Mouse (Mus musculus): Measurements from ENCODE around the gene Cadm1.

The Cadm1 gene

DNA sequence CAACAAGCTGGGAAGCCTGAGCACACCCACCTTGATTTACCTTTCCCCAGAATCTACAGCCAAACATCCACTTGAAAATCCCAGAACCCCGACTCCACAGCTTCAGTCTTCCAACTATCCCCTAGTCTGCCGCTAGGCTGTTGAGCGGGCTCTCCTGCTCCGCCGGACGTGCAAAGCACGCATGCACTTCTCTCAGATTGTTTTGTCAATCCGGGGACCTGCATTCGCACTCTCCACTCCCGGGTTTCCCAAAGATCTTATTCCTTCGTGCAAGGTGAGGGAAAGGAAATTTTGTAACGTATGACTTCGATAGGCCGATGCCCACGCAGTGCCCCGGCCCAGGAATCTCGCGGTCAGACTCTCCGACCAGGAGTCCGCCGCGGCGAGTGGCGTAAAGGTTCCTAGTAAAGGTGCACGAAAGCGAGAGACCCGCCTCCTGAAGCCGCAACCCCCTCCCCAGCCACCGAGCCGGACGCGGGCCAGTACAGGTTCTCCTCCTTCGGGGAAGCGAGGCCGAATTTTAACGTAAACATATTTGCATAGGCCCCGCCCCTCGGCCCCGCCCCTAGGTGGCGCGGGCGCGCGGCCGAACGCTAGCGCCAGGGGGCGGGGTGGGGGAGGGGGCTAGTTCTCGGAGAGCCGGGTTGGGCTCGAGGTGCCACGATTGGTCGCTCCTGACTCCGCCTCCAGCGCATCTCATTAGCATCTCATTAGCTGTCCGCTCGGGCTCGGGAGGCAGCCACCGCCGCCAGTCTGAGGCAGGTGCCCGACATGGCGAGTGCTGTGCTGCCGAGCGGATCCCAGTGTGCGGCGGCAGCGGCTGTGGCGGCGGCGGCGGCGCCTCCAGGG, at the start of gene Cadm1:
TSS of gene Cadm1 (plus strand) at position 572 of the 849 bp plus-strand sequence.
- peak; percentile 79 for DNase-seq (ENCODE audit: low read depth)

DNA sequence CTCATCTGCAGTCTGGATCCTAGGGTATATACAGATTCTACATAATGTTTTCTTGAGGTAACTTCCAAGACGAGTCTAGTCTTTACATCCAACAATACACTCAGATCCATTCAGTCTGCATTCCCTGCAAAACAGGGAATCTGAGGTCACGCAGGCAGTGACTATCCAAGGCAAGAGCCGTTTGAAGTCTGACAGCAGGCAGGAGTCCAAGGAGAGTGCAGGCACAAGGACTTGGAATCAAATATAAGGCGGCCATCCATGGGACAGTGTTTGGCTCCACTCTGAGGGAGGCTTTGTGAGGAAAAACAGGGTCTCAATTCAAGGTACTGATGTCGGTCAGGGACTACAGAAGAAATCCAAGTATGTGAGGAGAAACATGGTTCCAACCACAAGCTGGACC, 45.5 kb upstream of the Cadm1 start:
- no peak for DNase-seq (ENCODE audit: low read depth)

DNA sequence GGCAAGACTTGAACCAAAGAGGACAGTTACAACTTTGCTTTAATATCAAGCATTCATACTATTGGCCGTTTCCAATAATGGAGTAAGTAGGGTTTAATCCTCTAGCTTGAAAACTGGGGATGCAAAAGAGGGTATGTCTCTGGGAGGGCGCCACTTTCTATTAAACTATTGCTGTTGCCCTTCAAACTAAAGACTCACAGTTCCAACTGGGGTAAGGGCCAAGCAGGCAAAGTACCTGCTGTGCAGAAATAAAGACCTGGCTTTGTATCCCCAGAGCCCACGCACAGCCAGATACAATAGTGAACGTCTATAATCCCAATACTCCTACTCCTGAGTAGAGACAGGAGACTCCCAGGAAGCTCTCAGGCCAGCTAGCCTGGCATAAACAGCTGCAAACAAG, 44.8 kb upstream of the Cadm1 start:
- DNase-seq (ENCODE audit: low read depth), result no peak

DNA sequence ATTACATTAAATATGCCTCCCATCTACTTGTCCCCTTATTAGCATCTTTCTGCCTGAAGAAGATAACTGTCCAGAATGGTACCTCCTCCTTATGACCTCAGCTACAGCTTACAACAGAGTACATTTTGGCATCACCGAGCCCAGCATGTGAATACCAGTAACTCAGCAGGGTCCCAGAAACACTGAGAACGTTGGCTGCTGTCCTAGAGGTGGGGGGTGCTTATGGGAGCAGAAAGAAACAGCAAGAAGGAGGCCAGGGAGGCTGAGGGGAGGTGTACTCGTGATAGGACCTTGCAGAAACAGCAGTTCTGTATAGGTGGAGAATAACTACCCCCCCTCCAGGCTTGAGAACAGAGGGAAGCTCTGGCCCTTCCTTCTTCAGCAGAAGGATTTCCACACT, 30.2 kb upstream of the Cadm1 start:
- DNase-seq (ENCODE audit: low read depth), result no peak

DNA sequence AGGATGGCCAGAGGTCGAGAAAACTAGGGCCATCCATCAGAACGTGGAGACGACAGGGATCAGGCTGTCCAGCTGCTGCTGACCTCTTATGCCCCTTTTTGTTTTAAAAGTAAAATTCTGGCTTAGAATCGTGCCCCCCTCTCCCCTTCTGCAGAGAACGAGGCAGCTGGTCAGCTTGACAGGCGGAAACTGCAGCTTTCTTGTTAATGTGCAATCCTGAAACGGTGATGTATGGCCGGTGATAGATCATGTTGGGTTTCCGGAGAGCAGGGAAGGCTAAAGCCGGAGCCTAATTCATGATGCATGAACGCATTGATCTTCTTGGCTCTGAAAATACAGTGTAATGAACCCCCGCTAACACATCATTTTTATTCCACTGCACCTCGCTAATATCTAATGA, 24.0 kb upstream of the Cadm1 start:
- no peak for DNase-seq (ENCODE audit: low read depth)

DNA sequence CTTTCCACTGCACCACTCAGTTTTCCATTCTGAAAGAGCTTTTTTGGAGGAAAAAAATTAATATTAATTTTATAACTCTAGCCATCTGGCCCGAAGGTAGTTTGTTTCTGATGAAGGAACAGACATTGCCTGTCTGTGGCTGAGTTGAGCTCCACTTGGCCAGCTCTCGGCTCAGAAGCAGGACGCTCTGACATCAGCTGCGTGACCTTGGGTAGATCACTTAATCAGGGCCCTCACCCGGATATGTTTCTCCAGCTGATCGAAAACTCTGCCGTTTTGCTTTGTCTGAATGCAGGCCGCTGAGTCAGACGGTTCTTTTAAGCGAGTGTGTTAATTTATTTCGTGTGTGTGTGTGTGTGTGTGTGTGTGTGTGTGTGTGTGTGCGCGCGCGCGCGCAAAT, 23.1 kb upstream of the Cadm1 start:
- no peak for DNase-seq (ENCODE audit: low read depth)

DNA sequence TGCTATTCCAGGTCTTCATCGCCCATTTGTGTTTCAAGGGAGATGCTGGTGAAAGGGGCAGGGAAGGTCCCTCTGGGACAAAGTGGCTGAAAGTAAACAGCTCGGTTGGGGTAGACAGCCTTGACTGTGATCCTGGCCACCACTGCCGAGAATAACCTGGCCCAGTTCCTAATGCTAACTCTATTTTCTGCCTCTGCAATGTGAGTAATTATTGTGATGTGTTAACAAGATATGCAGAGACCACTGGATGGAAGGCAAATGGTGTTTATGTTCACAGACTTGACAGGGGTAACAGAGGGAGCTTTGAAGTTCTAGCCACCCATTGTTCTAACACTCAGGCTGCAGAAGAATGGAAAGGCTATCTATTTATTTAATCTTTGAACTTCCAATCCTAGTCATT, 21.9 kb upstream of the Cadm1 start:
- no peak for DNase-seq (ENCODE audit: low read depth)

DNA sequence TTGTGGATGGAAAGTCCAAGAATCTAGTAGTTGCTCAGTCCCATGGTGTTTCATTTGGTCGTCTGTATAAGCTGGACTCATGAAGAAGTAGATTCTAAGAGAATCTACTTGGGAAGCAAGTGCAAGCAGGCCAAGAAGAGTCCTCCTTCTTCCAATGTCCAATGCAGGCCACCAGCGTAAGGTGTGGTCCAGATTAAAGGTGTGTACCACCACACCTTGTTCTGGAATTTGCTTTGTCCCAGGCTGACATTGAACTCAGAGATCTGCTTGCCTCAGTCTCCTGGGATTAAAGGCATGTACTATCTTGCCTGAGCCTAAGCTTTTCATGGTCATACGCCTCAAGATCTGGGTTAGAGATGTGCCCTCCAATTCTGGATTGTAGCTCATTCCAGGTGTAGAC, 17.5 kb upstream of the Cadm1 start:
- DNase-seq (ENCODE audit: low read depth), result no peak

DNA sequence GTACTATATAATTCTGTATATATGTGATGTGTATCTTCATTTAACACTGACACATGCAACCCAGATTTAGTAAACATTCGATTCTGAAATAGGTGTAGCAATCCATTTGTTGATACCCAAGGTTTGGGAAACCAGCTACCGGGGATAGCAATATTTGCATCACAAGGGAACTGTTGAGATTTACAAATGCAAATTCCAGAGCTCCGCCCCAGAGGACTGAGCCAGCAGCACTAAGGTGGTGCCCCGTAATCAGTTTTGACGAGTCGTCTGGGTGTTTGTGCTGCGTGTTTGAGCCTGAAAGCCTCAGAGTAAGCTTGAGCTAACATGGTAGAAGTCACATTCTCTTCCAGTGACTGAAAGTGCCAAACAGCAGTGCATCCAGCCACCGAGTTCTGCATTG, 15.7 kb upstream of the Cadm1 start:
- no peak for DNase-seq (ENCODE audit: low read depth)

DNA sequence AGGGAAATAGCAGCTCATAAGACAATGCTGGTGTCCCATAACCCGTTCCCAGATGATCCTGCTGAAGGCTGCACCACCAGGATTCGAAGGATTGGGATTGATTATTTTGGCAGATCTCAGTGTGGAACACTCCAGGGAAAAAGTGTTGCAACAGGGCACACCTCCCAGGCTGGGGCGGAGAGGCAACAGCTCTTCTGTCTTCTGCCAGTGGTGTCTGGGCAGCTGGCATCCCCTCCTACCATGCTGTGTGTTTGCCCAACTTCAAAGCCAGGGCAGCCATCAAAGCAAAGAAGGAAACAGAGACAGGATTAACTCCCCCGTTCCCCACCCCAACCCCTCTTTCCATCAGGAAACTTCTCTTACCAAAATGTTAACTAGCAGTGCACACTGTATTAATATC, 13.7 kb upstream of the Cadm1 start:
- no peak for DNase-seq (ENCODE audit: low read depth)

DNA sequence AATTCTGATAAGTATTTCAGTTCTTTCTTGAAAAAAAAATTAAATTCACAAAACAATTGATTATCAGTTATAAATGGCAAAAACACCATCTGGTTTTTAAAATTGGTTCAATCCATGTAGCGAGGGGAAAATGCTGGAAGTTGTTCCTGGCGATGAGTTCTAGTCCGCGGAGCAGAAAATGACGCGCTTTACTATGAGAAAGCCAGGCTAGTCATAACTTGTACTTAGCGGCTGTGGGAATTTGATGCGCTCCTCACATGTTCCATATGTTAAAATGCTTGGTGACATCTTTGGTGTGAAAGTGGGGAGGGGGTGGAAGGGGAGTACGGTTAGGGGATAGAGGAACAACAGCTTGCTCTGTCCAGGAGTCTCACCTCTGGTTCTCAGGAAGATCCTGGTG, 2.7 kb upstream of the Cadm1 start:
- no peak for DNase-seq (ENCODE audit: low read depth)

DNA sequence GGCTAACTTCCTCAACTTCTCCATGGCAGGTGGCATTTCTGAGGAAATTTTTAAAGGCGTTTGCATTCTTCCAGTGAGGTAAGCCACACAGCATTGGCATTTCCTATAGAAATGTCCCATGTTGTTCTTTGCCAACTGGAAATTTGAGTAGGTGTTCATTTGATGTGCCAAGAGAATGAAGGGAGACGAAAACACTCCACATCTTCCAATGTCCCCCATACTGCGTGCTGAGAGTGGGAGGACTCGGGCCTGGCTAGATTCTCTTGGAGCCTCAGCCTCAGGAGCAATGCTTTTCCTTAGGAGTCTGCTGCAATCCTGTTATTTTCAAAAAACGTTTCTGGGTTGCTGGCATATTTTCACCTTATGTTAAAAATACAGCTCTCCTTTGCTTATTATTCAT, 2.2 kb upstream of the Cadm1 start:
- DNase-seq (ENCODE audit: low read depth), result no peak

DNA sequence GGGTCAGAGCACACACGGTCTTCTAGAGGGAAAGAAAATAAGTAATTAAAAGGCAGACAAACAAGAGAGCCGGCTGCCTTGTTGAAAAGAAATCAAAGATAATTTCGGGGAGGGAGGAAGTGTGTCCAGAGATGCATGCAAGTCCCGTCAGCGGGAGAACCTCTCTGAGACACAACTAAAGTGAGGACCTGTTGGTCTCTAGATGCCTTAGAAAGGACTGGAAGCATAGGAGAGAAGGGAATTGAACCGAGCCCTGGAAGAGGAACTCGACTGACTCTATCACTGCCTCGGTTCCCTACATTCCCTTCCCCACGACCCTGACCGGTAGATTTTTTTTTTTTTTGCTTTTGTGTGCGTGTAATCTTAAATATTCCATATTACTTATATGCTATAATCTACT, 791 bp upstream of the Cadm1 start:
- no peak for DNase-seq (ENCODE audit: low read depth)

DNA sequence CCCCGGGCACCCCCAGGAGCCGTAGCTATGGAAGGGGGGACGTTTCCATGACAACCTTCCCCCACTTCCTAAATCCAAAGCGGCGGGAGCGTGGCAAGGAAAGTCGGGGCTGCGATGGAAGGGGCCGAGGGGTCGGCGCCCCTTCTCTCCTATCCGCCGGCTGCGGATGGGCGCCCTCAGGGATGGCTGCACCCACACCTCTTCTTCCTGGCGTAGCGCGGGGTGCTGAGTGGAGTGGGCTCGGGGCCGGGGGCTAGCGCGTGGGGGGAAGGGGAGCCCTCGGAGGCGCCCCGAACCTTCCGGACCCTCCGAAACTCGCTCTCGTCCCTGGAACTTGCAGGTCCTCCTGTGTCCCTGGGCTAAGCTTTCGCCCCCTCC, 560 bp downstream of the Cadm1 start:
- DNase-seq (ENCODE audit: low read depth), result no peak

DNA sequence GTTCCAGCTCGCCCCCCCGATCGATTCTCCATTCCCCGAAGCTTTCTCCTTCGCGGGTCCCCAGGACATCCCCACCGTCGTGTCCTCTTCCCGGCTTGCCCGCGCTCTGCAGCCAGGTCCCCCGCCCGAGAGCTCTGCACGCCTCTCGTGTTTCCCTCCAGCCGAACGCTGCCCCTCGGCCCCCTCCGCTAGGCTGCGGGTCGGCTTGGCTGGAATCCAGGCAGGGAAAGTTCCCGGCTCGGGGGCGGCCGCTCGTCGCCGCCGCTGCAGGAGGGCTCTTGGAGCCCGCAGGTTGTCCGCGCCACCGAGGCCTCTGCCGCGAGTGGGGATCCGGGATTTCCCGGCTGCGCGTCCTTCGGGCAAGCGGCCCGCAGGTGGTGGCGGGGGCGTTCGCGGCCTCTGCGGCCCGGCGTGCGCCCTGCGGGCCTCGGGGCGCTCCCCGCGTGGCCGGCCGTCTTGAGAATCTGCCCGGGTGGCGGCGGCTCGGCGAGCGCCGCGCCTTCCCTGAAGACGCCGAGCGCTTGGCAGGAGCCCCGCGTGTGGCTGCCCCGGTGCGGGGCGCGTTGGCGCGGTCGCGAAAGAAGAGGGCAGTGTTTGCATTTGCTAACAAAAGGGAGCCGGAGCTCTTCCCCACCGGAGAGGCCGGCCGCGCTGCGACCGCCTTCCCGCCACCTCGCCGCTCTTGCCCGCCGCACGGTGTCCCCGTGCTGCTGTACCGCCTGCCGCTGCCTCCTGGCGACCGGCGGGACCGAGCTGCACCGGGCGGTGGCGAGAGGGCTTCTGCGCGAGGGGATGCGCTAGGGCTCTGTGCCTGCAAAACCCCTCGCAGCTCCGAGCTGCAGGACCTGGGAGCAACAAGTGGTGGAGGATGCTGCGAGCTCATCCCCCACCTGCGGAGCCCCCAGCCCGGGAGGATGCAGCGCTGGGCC, 1.2 kb downstream of the Cadm1 start:
- peak; percentile 10 for DNase-seq (ENCODE audit: low read depth)

DNA sequence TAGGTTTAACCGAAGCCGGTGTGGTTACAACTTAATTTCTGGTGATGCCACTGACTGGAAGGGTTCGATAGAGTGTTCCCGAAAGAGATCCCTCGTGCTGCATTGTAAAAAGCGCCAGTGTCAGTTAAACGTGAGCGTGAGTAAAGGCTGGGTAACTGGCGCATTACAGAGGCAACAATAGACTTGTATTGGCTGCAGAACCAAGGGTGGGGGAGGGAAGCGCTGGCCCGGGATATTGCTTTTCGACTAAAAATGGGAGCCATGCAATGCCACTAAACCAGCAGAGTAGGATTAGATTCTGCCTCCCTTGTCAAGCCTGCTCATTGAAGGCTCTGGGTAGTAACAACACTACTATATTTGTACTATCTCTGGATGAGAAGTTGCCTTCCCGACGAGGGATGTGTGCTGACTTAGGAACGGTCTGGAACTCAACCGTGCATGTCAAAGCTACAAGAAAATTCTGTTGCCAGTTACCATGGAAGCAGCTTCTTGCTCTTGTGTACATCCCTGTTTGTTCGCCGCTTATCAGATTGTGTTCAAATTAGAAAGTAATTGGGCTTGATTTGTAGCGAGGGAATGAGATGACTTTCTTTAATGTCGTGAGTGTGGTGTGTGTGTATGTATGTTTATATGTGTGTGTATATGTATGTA, 2.4 kb downstream of the Cadm1 start:
- DNase-seq (ENCODE audit: low read depth), result no peak

DNA sequence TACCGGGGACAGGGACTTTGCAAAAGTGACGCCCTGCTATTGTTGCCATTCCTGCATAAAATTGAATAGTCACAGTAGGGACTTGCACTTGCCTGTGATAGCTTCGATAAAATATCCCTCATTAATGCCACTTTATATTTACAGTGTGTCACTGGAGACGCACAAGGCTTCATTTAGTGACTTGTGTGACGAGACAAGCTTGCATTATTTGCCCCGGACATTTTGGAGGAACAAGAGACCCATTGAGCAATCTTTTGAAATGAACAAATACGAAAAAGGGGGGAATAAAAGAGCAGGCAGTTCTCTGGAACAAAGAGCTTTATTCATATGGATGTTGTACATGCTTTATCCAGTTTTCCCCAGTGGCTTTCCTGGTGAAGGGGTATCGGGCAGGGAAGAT, 3.5 kb downstream of the Cadm1 start:
- DNase-seq (ENCODE audit: low read depth), result no peak

DNA sequence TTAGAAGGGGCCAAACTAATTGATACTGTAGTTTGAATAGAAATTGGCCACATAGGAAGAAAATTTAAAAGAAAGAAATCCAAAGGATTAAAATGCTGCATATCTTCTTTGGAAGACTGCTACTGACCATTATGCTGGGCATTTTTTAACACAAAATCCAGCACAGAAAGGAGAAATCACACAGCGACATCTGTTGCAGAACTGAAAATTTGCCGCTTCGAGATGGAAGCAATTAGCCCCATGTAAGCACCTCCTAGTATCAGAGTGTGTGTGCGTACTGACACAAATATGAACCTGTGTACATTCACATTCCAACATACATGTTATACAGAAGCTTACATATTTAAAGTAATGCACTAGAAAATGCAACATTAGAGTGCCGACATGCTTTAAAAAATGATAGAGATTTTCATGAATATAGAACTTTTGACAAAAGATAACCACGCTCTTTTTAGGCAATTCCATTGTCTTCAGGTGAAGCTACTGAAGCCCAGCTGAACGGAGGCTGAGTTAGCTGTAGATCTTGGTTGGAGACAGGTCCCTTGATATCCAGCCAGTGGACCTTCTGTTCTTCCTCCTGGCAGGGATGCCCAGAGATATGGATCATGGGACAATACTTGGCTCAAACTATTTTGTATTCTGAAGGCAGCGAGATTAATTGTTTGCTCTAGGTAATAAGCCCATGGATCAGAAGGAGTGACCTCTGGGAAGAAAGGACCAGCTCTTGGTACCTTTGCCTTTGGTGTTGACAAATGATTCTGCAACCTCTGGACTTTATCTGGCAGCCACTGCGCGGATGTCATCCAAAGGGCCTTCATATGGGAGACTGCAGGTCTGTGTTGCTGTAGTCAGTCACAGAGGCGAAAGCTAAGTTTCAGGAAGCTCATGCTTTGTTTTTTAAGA, 4.9 kb downstream of the Cadm1 start:
- no peak for DNase-seq (ENCODE audit: low read depth)

DNA sequence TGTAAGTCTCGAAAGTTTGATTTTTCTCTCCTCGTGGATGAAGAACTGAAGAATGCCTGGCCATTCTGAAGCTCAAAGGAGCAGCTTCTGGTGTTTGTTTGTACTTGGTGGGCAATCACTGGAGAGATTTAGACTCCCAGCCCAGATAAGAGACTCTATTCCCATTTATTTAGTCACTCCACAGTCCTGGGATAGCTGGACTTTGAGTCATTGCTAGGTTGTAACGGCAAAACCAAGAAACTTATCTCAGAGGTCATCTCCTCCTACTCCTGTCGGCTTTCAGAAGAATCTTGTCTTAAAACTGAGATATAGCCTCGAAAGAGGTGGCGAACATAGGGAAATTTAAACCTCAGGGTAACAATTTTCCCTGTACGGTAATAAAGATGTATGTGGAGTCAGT, 15.3 kb downstream of the Cadm1 start:
- DNase-seq (ENCODE audit: low read depth), result no peak

DNA sequence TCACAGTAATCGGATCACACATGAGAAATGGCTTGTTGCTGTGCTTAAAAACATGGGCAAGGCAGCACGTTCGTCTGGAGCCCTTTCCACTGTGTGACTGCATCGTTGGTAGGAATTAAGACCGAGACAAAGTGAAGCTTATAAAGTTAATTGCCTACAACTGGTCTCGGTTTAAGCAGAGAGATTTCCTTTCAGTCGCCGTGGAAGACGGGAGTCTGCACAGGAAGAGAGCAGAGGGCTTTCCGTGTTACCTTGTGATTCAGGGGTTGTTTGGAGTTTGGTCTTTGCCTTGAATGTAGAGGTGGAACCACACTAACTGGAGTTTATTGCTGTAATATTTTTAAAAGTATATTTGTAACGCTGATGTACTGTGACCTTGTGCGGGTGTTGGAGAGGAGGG, 15.7 kb downstream of the Cadm1 start:
- DNase-seq (ENCODE audit: low read depth), result no peak

DNA sequence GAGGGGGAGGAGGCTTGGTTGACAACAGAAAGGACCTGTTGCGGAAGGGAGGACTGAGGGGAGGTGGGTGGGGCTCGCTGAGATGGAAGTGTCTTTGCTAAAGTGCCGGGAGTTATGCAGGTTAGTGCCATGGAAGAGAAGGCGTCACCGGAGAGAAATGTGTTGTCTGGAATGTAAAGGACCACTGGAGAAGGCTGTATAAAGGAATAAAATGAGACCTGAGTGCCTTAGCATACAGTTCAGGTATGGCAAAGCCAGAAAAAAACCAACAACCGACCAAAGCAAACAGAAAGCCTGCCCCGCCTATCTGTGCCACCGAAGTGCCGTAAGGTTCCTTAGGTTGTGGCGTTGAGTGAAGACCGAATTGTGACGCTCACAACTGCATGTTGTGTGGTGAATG, 18.4 kb downstream of the Cadm1 start:
- DNase-seq (ENCODE audit: low read depth), result no peak

DNA sequence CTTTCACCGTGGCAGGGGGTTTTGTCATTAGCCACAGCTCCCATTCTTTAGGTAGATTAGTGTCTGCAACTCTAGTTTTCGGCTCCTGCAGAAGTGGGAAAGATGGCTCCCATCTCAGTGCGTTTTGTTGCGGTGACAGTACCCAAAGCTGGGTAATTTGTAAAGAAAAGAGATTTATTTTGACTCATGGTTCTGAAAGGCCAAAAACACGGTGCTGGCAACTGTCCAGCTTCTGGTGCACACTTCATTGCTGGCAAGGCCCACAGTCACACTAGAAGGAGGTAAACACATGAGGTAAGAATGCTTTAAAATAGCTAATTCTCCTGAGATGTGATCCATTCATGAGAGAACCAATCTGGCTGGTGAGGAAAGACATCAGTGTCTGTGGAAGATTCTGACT, 18.9 kb downstream of the Cadm1 start:
- DNase-seq (ENCODE audit: low read depth), result no peak

Measured in induced T-regulatory cell, adult 2 months (primary cell).